Mouse (Mus musculus): ENCODE results near the gene Nudt10.
"Not testable (repeated sequence)": the region's sequence is repeated elsewhere in the genome, so short reads cannot be mapped to it uniquely, and the experiment has no call there.

Nudt10 gene

GRCm38 (mm10) chrX:6172823-6173640, at the start of gene Nudt10:
TSS of gene Nudt10 (minus strand) at chrX:6173015.
- not testable (repeated sequence) for DNase-seq (ENCODE audit: low read depth, low spot score)

DNA sequence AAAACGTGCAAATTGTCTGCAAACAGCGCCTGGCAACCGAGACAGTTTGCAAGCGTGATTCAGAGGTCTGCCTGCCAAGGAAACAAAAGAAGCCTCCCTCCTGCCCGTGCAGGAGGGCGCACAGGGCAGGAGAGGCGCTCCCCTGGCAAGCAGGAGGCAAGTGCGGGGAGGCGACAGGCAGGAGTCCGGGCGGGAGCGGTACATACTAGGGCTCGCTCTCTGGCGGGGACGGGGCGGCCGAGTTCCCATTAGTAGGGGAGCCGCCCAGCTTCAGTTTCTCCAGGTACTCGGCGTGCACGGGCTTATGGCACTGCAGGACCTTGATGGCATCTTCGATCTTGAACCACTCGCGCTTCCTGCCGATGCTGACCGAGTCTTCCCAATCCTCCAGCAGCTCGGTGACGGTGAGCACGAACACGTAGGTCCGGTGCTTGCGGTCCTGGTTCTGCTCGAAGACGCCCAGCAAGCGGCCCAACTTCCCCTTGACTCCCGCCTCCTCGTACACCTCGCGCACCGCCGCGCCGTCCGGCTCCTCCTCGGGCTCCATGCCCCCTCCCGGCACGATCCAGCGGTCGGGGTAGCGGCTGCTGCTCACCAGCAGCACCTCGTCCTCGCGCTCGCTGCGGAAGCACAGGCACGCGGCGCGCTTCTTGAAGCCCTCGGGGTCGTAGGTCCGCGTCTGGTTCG, 536 bp downstream of the Nudt10 start:
- DNase-seq (ENCODE audit: low read depth, low spot score) = peak; percentile 2

- DNase-seq (ENCODE audit: low read depth, low spot score) = peak; percentile 1
These were observed 1.1 kb downstream of the Nudt10 start for GRCm38 (mm10) chrX:6171718-6172117.
